Mouse (Mus musculus) Muller cell, postnatal 12 days (primary cell): ENCODE data around the gene Plxdc1.
A peak's percentile ranks its signal among the peaks of the same experiment; 100 is the strongest.

Experiments
- DNase-seq: peaks from one replicate; pipeline ENCODE4 v3.0.0-alpha.2; 2015; ENCODE audit errors: inconsistent ontology term

The Plxdc1 gene

GRCm38 (mm10) chr11:97915471-97915870, 70.8 kb downstream of the Plxdc1 start:
- no peak for DNase-seq

- no peak for DNase-seq
Measured at GRCm38 (mm10) chr11:97913111-97913510, 73.1 kb downstream of the Plxdc1 start.

GRCm38 (mm10) chr11:97908634-97909348, 77.5 kb downstream of the Plxdc1 start:
- DNase-seq: no peak

GRCm38 (mm10) chr11:97907935-97908334, 78.3 kb downstream of the Plxdc1 start:
- no peak for DNase-seq

- DNase-seq: no peak
Measured at GRCm38 (mm10) chr11:97906905-97907304, 79.3 kb downstream of the Plxdc1 start.

GRCm38 (mm10) chr11:97905941-97906340, 80.3 kb downstream of the Plxdc1 start:
- DNase-seq: no peak

- DNase-seq: no peak
Measured at GRCm38 (mm10) chr11:97905540-97905939, 80.7 kb downstream of the Plxdc1 start.

GRCm38 (mm10) chr11:97904801-97905200, 81.4 kb downstream of the Plxdc1 start:
- DNase-seq: no peak

GRCm38 (mm10) chr11:97901806-97902205, 84.4 kb downstream of the Plxdc1 start:
- DNase-seq: no peak

GRCm38 (mm10) chr11:97899822-97900221, 86.4 kb downstream of the Plxdc1 start:
- peak; percentile 69 for DNase-seq

GRCm38 (mm10) chr11:97897568-97898185, 88.6 kb downstream of the Plxdc1 start:
- DNase-seq: no peak

GRCm38 (mm10) chr11:97896655-97897054, 89.6 kb downstream of the Plxdc1 start:
- DNase-seq: no peak

- DNase-seq: no peak
Measured at GRCm38 (mm10) chr11:97891821-97892220, 94.4 kb downstream of the Plxdc1 start.

- DNase-seq: no peak
Measured at GRCm38 (mm10) chr11:97885296-97885915, 100.8 kb downstream of the Plxdc1 start.

GRCm38 (mm10) chr11:97884601-97885185, 101.6 kb downstream of the Plxdc1 start:
- DNase-seq: no peak

GRCm38 (mm10) chr11:97883918-97884600, 102.2 kb downstream of the Plxdc1 start, which contains the start of gene Fbxo47:
Gene Fbxo47, minus strand, starts transcription at chr11:97884154.
- peak; percentile 99 for DNase-seq

GRCm38 (mm10) chr11:97883542-97883917, 102.7 kb downstream of the Plxdc1 start:
- peak; percentile 74 for DNase-seq

- no peak for DNase-seq
Measured at GRCm38 (mm10) chr11:97880362-97880761, 105.9 kb downstream of the Plxdc1 start.

- no peak for DNase-seq
Measured at GRCm38 (mm10) chr11:97877341-97877740, 108.9 kb downstream of the Plxdc1 start.

GRCm38 (mm10) chr11:97874396-97874795, 111.8 kb downstream of the Plxdc1 start:
- DNase-seq: no peak
